Mouse (Mus musculus): Measurements from ENCODE around the gene Slc10a7. TPM values are rescaled to one million over a fixed set of nuclear protein-coding genes. Genes with fewer than 3 reads are reported as not detected.

Slc10a7 gene
- polyA plus RNA-seq, 1 experiment from 2014 or later = 11.2 TPM

GRCm38 (mm10) chr8:78595481-78595908 lies 86.3 kb downstream of the Slc10a7 start:
- no peaks in the 10 kb centered on the region for H3K27me3 ChIP-seq
- peak overlapping the region; percentile 25; the same call in 1 of the 2 replicates for H3K9ac ChIP-seq
- no peak overlapping the region for H3K4me3 ChIP-seq (replicated peaks)
- no peak for ATAC-seq (ENCODE audit: low FRiP score)
- peaks cover 18% of the 10 kb centered on the region for H3K4me1 ChIP-seq
- no peak overlapping the region for H3K4me2 ChIP-seq
- H3K27ac ChIP-seq = no peak overlapping the region
- no peaks in the 10 kb centered on the region for H3K9me3 ChIP-seq
- 72% methylated on average over 6 of the region's 6 CpGs for WGBS
- no peaks in the 10 kb centered on the region for H3K36me3 ChIP-seq (replicated peaks)

- Histone ChIP-seq H3K36me3 (replicated peaks) (no peaks in the 10 kb centered on the region), H3K4me1 (peaks cover 18% of the 10 kb centered on the region), H3K27me3 (no peaks in the 10 kb centered on the region), H3K9ac (no peak overlapping the region), H3K9me3 (no peaks in the 10 kb centered on the region), H3K4me3 (replicated peaks) (no peak overlapping the region), H3K4me2 (no peak overlapping the region), H3K27ac (no peak overlapping the region)
- WGBS = 25% methylated on average over 3 of the region's 3 CpGs
- ATAC-seq (ENCODE audit: low FRiP score) = peak; percentile 79; the same call in 1 of the 2 replicates
These were observed 89.1 kb downstream of the Slc10a7 start for GRCm38 (mm10) chr8:78598237-78598636.

GRCm38 (mm10) chr8:78603084-78603483 lies 93.9 kb downstream of the Slc10a7 start:
- no peak for ATAC-seq (ENCODE audit: low FRiP score)
- Histone ChIP-seq H3K4me2 (no peak overlapping the region), H3K4me1 (peaks cover 5% of the 10 kb centered on the region), H3K9ac (no peak overlapping the region), H3K4me3 (replicated peaks) (no peak overlapping the region), H3K9me3 (0 out of 2 replicates have a peak, but pooled peaks cover 6% of the 10 kb centered on the region), H3K27me3 (no peaks in the 10 kb centered on the region), H3K36me3 (replicated peaks) (peaks cover 13% of the 10 kb centered on the region; the same call in 1 of the 2 replicates), H3K27ac (no peak overlapping the region)
- 95% methylated on average over 5 of the region's 5 CpGs for WGBS

GRCm38 (mm10) chr8:78604426-78604825 lies 95.3 kb downstream of the Slc10a7 start:
- Histone ChIP-seq H3K27me3 (no peaks in the 10 kb centered on the region), H3K4me3 (replicated peaks) (no peak overlapping the region), H3K4me2 (no peak overlapping the region), H3K4me1 (no peaks in the 10 kb centered on the region), H3K9me3 (0 out of 2 replicates have a peak, but pooled peaks cover 6% of the 10 kb centered on the region), H3K36me3 (replicated peaks) (peaks cover 13% of the 10 kb centered on the region; the same call in 1 of the 2 replicates), H3K27ac (no peak overlapping the region), H3K9ac (no peak overlapping the region)
- WGBS = 94% methylated on average over 9 of the region's 9 CpGs
- no peak for ATAC-seq (ENCODE audit: low FRiP score)

GRCm38 (mm10) chr8:78609301-78609700 lies 100.2 kb downstream of the Slc10a7 start:
- Histone ChIP-seq H3K4me3 (replicated peaks) (no peak overlapping the region), H3K36me3 (replicated peaks) (peaks cover 13% of the 10 kb centered on the region; the same call in 1 of the 2 replicates), H3K9ac (no peak overlapping the region), H3K9me3 (0 out of 2 replicates have a peak, but pooled peaks cover 6% of the 10 kb centered on the region), H3K4me1 (no peaks in the 10 kb centered on the region), H3K27ac (no peak overlapping the region), H3K27me3 (no peaks in the 10 kb centered on the region), H3K4me2 (no peak overlapping the region)
- 89% methylated on average over 10 of the region's 10 CpGs for WGBS
- no peak for ATAC-seq (ENCODE audit: low FRiP score)

- WGBS = 92% methylated on average over 6 of the region's 6 CpGs
- H3K4me3 ChIP-seq (replicated peaks) = no peak overlapping the region
- H3K9ac ChIP-seq = no peak overlapping the region
- no peaks in the 10 kb centered on the region for H3K4me1 ChIP-seq
- H3K9me3 ChIP-seq = 0 out of 2 replicates have a peak, but pooled peaks cover 6% of the 10 kb centered on the region
- H3K27me3 ChIP-seq = no peaks in the 10 kb centered on the region
- H3K36me3 ChIP-seq (replicated peaks) = peaks cover 8% of the 10 kb centered on the region; the same call in 1 of the 2 replicates
- H3K27ac ChIP-seq = no peak overlapping the region
- no peak for ATAC-seq (ENCODE audit: low FRiP score)
- H3K4me2 ChIP-seq = no peak overlapping the region
These were observed 101.9 kb downstream of the Slc10a7 start for GRCm38 (mm10) chr8:78611019-78611418.

- Histone ChIP-seq H3K4me2 (no peak overlapping the region), H3K4me1 (peaks cover 11% of the 10 kb centered on the region), H3K27me3 (no peaks in the 10 kb centered on the region), H3K9ac (no peak overlapping the region), H3K4me3 (replicated peaks) (no peak overlapping the region), H3K36me3 (replicated peaks) (no peaks in the 10 kb centered on the region), H3K9me3 (no peaks in the 10 kb centered on the region), H3K27ac (no peak overlapping the region)
- WGBS = 90% methylated on average over 4 of the region's 4 CpGs
- ATAC-seq (ENCODE audit: low FRiP score) = no peak
These were observed 113.2 kb downstream of the Slc10a7 start for GRCm38 (mm10) chr8:78622362-78622761.

GRCm38 (mm10) chr8:78623972-78624371 lies 114.8 kb downstream of the Slc10a7 start:
- Histone ChIP-seq H3K9me3 (no peaks in the 10 kb centered on the region), H3K4me2 (no peak overlapping the region), H3K9ac (no peak overlapping the region), H3K4me3 (replicated peaks) (no peak overlapping the region), H3K36me3 (replicated peaks) (no peaks in the 10 kb centered on the region), H3K27ac (no peak overlapping the region), H3K27me3 (no peaks in the 10 kb centered on the region), H3K4me1 (peaks cover 11% of the 10 kb centered on the region)
- ATAC-seq (ENCODE audit: low FRiP score) = no peak
- WGBS = 83% methylated on average over 5 of the region's 5 CpGs

- H3K4me1 ChIP-seq = peaks cover 11% of the 10 kb centered on the region
- H3K36me3 ChIP-seq (replicated peaks) = no peaks in the 10 kb centered on the region
- no peak overlapping the region for H3K9ac ChIP-seq
- no peaks in the 10 kb centered on the region for H3K27me3 ChIP-seq
- no peak overlapping the region for H3K4me2 ChIP-seq
- 60% methylated on average over 12 of the region's 12 CpGs for WGBS
- no peak for ATAC-seq (ENCODE audit: low FRiP score)
- no peak overlapping the region for H3K4me3 ChIP-seq (replicated peaks)
- no peak overlapping the region for H3K27ac ChIP-seq
- H3K9me3 ChIP-seq = no peaks in the 10 kb centered on the region
These were observed 115.7 kb downstream of the Slc10a7 start for GRCm38 (mm10) chr8:78624738-78625442.

- no peaks in the 10 kb centered on the region for H3K36me3 ChIP-seq (replicated peaks)
- H3K9me3 ChIP-seq = no peaks in the 10 kb centered on the region
- ATAC-seq (ENCODE audit: low FRiP score) = no peak
- no peak overlapping the region for H3K4me3 ChIP-seq (replicated peaks)
- no peak overlapping the region for H3K27ac ChIP-seq
- no peak overlapping the region for H3K9ac ChIP-seq
- no peaks in the 10 kb centered on the region for H3K27me3 ChIP-seq
- H3K4me2 ChIP-seq = no peak overlapping the region
- WGBS = 84% methylated on average over 5 of the region's 5 CpGs
- peaks cover 11% of the 10 kb centered on the region for H3K4me1 ChIP-seq
These were observed 117.5 kb downstream of the Slc10a7 start for GRCm38 (mm10) chr8:78626632-78627031.

GRCm38 (mm10) chr8:78627793-78628192 lies 118.6 kb downstream of the Slc10a7 start:
- H3K9me3 ChIP-seq = no peaks in the 10 kb centered on the region
- H3K9ac ChIP-seq = no peak overlapping the region
- no peak overlapping the region for H3K4me2 ChIP-seq
- H3K27ac ChIP-seq = no peak overlapping the region
- H3K36me3 ChIP-seq (replicated peaks) = no peaks in the 10 kb centered on the region
- H3K4me3 ChIP-seq (replicated peaks) = no peak overlapping the region
- H3K4me1 ChIP-seq = peaks cover 14% of the 10 kb centered on the region
- no peaks in the 10 kb centered on the region for H3K27me3 ChIP-seq
- no peak for ATAC-seq (ENCODE audit: low FRiP score)
- WGBS = 82% methylated on average over 9 of the region's 9 CpGs

- 66% methylated on average over 19 of the region's 19 CpGs for WGBS
- H3K27ac ChIP-seq = 0 out of 2 replicates have a peak overlapping the region, but pooled peaks have one; percentile 47
These were observed 121.4 kb downstream of the Slc10a7 start for GRCm38 (mm10) chr8:78630414-78631164.

More at GRCm38 (mm10) chr8:78630414-78631164, 121.4 kb downstream of the Slc10a7 start:
- Histone ChIP-seq H3K9ac (no peak overlapping the region), H3K4me1 (peaks cover 30% of the 10 kb centered on the region), H3K36me3 (replicated peaks) (no peaks in the 10 kb centered on the region), H3K4me2 (no peak overlapping the region), H3K9me3 (no peaks in the 10 kb centered on the region), H3K27me3 (no peaks in the 10 kb centered on the region), H3K4me3 (replicated peaks) (no peak overlapping the region)
- no peak for ATAC-seq (ENCODE audit: low FRiP score)
